ENCODE assay signal across 17 mouse cellular contexts in genomic region chr10:117836354-117836753, GRCm38 (mm10). TPM values are rescaled to one million over a fixed set of nuclear protein-coding genes. Genes with fewer than 3 reads are reported as not detected.
DNase-seq lines count a peak whose midpoint lies in the region; ATAC-seq lines count a peak whose summit lies in the region.
"Had no signal": no experiment of that assay in that cellular context is flagged by ENCODE, and none has a peak within 500 bp of the region (broad histone marks: within the 10 kb centered on the region; RNA-seq: fewer than 3 reads in every experiment).

No protein-coding gene starts in this region.

- peak; percentile 41 for DNase-seq in 416B (ENCODE audit: low read depth)
- peak; percentile 33 to 51 for DNase-seq in natural killer cell, adult 2 months (ENCODE audit: low spot score in 2 of 2)
- DNase-seq in adrenal gland, postnatal 14 days: no peak
- no peak for DNase-seq in layer of hippocampus, postnatal 10 days (ENCODE audit: low spot score in 2 of 2)
- DNase-seq: cerebellum, adult 11-12 months; kidney, postnatal 10 days; left cerebral cortex, postnatal 4 days; right cerebral cortex, postnatal 14 days had no signal

- H3K27ac ChIP-seq in kidney, embryonic 16.5 days (ENCODE audit: low read length): no peak overlapping the region
- H3K27ac ChIP-seq: embryonic facial prominence, embryonic 15.5 days; forebrain, embryonic 15.5 days; hindbrain, embryonic 10.5 days; intestine, embryonic 15.5 days; macrophage had no signal

- H3K4me2 ChIP-seq in kidney, embryonic 16.5 days (replicated peaks; ENCODE audit: low read depth, low read length): no peak overlapping the region
- H3K4me2 ChIP-seq: embryonic facial prominence, embryonic 15.5 days; forebrain, embryonic 15.5 days; heart, embryonic 11.5 days; intestine, embryonic 15.5 days had no signal

- no peak overlapping the region for H3K9ac ChIP-seq in kidney, embryonic 16.5 days (replicated peaks; ENCODE audit: low read length)
- H3K9ac ChIP-seq: embryonic facial prominence, embryonic 15.5 days; forebrain, embryonic 15.5 days; intestine, embryonic 15.5 days had no signal

- WGBS in kidney, embryonic 16.5 days: 80% methylated on average over 2 of the region's 2 CpGs

- H3K4me1 ChIP-seq in kidney, embryonic 16.5 days (ENCODE audit: insufficient read depth, low read length): peaks cover 8% of the 10 kb centered on the region
- H3K4me1 ChIP-seq: forebrain, embryonic 15.5 days; hindbrain, embryonic 10.5 days had no signal

- H3K9me3 ChIP-seq in kidney, embryonic 16.5 days (ENCODE audit: low read length): no peaks in the 10 kb centered on the region
- H3K9me3 ChIP-seq: embryonic facial prominence, embryonic 15.5 days; forebrain, embryonic 15.5 days; hindbrain, embryonic 10.5 days; intestine, embryonic 15.5 days had no signal

- H3K4me3 ChIP-seq in kidney, embryonic 16.5 days (ENCODE audit: low read length): no peak overlapping the region
- H3K4me3 ChIP-seq: embryonic facial prominence, embryonic 15.5 days; forebrain, embryonic 15.5 days; hindbrain, embryonic 10.5 days; intestine, embryonic 15.5 days had no signal

- H3K27me3 ChIP-seq in kidney, embryonic 16.5 days (ENCODE audit: insufficient read depth, low read length): no peaks in the 10 kb centered on the region
- H3K27me3 ChIP-seq: embryonic facial prominence, embryonic 15.5 days; forebrain, embryonic 15.5 days; intestine, embryonic 15.5 days had no signal

- no peaks in the 10 kb centered on the region for H3K36me3 ChIP-seq in kidney, embryonic 16.5 days (ENCODE audit: insufficient read depth, low read length)
- H3K36me3 ChIP-seq: embryonic facial prominence, embryonic 15.5 days; forebrain, embryonic 15.5 days; hindbrain, embryonic 10.5 days; intestine, embryonic 15.5 days had no signal

- peak; percentile 75 for ATAC-seq in CD4-positive, CD25-positive, alpha-beta regulatory T cell, adult 4 months
- peak; percentile 46 to 66; a peak in 3 of 4 replicates for ATAC-seq in hematopoietic stem cell, adult 5-6 weeks (replicated peaks in 1 of 2; ENCODE audit: insufficient read depth in 1 of 2, low FRiP score in 2 of 2, low TSS enrichment in 1 of 2, low read depth in 1 of 2, poor library complexity in 2 of 2, severe bottlenecking in 2 of 2)
- ATAC-seq in kidney, embryonic 16.5 days (ENCODE audit: low FRiP score, low TSS enrichment): no peak
- ATAC-seq: forebrain, embryonic 15.5 days; intestine, embryonic 15.5 days had no signal

RNA-seq across cellular contexts. Expression of gene Rap1b, which starts 9.5 kb away (rescaled TPM):
- 10 to 100 TPM; 58.0 to 90.0 TPM for polyA plus RNA-seq in CD4-positive, CD25-positive, alpha-beta regulatory T cell, adult 4 months (2017; shearing (Covaris generic))
- 123 and 126 TPM in 2 replicates for total RNA-seq in hematopoietic stem cell, adult 5-6 weeks (2017)
- total RNA-seq in adrenal gland, postnatal 14 days (2021): 126 and 130 TPM in 2 replicates
- 10 to 100 TPM; 97.5 to 99.8 TPM for total RNA-seq in layer of hippocampus, postnatal 10 days (2021)
- polyA plus RNA-seq in kidney, embryonic 16.5 days (2015; fragmentation: Nextera tagmentation; extraction: Ambion mirVana): 166 and 185 TPM in 2 replicates

RNA-seq across cellular contexts. Expression of gene Nup107, which starts 43.8 kb away (rescaled TPM):
- polyA plus RNA-seq in CD4-positive, CD25-positive, alpha-beta regulatory T cell, adult 4 months (2017; shearing (Covaris generic)): 10 to 100 TPM; 54.8 to 65.4 TPM
- total RNA-seq in hematopoietic stem cell, adult 5-6 weeks (2017): 96.1 and 101 TPM in 2 replicates
- 14.0 and 14.8 TPM in 2 replicates for total RNA-seq in adrenal gland, postnatal 14 days (2021)
- total RNA-seq in layer of hippocampus, postnatal 10 days (2021): 10 to 100 TPM; 17.3 to 20.7 TPM
- 64.8 and 69.0 TPM in 2 replicates for polyA plus RNA-seq in kidney, embryonic 16.5 days (2015; fragmentation: Nextera tagmentation; extraction: Ambion mirVana)

Comparison
In these comparisons a context has a peak if more than half of its experiments do, and no peak if none do; other contexts are left out.
1. DNase-seq: peak in 416B (single experiment) and natural killer cell, adult 2 months (2 of 2); none in adrenal gland, postnatal 14 days (single experiment) and layer of hippocampus, postnatal 10 days (0 of 2).